Mouse (Mus musculus): ENCODE results near the gene Creld2. TPM values are rescaled to one million over a fixed set of nuclear protein-coding genes. Genes with fewer than 3 reads are reported as not detected.
A peak's percentile ranks its signal among the peaks of the same experiment; 100 is the strongest.

Gene Creld2
- total RNA-seq, 2 experiments from 2014 or later: 21.4 to 26.5 TPM

- Histone ChIP-seq H3K4me3 (no peak overlapping the region), H3K27ac (no peak overlapping the region)
- no peak for DNase-seq (ENCODE audit: low spot score in 2 of 2)
- TF ChIP-seq CTCF (conservative IDR thresholded peaks at IDR 0.05): peak; percentile 63
Measured at GRCm38 (mm10) chr15:88814411-88815047, 4.9 kb upstream of the Creld2 start.

GRCm38 (mm10) chr15:88815196-88815700 lies 4.2 kb upstream of the Creld2 start:
- H3K4me3 ChIP-seq: no peak overlapping the region
- TF ChIP-seq CTCF (conservative IDR thresholded peaks at IDR 0.05): no peak
- no peak for DNase-seq (ENCODE audit: low spot score in 2 of 2)
- no peak overlapping the region for H3K27ac ChIP-seq

GRCm38 (mm10) chr15:88819906-88820303 lies 459 bp downstream of the Creld2 start:
- TF ChIP-seq CTCF (conservative IDR thresholded peaks at IDR 0.05): no peak
- Histone ChIP-seq H3K27ac (peak overlapping the region; percentile 62), H3K4me3 (peak overlapping the region; percentile 92)
- DNase-seq (ENCODE audit: low spot score in 2 of 2): no peak

GRCm38 (mm10) chr15:88821403-88821802 lies 2.0 kb downstream of the Creld2 start:
- no peak for TF ChIP-seq CTCF (conservative IDR thresholded peaks at IDR 0.05)
- no peak overlapping the region for H3K27ac ChIP-seq
- no peak for DNase-seq (ENCODE audit: low spot score in 2 of 2)

GRCm38 (mm10) chr15:88822513-88822912 lies 3.1 kb downstream of the Creld2 start:
- TF ChIP-seq CTCF (conservative IDR thresholded peaks at IDR 0.05): no peak
- H3K27ac ChIP-seq: no peak overlapping the region

More at GRCm38 (mm10) chr15:88821403-88821802, 2.0 kb downstream of the Creld2 start:
- no peak overlapping the region for H3K4me3 ChIP-seq

GRCm38 (mm10) chr15:88823376-88823775 lies 3.9 kb downstream of the Creld2 start:
- Histone ChIP-seq H3K4me3 (no peak overlapping the region), H3K27ac (no peak overlapping the region)
- TF ChIP-seq CTCF (conservative IDR thresholded peaks at IDR 0.05): no peak
- no peak for DNase-seq (ENCODE audit: low spot score in 2 of 2)

More at GRCm38 (mm10) chr15:88822513-88822912, 3.1 kb downstream of the Creld2 start:
- H3K4me3 ChIP-seq: no peak overlapping the region
- DNase-seq (ENCODE audit: low spot score in 2 of 2): no peak

GRCm38 (mm10) chr15:88827466-88827865 lies 8.0 kb downstream of the Creld2 start:
- no peak for DNase-seq (ENCODE audit: low spot score in 2 of 2)
- TF ChIP-seq CTCF (conservative IDR thresholded peaks at IDR 0.05): no peak
- Histone ChIP-seq H3K4me3 (no peak overlapping the region), H3K27ac (no peak overlapping the region)

GRCm38 (mm10) chr15:88827991-88828799 lies 8.7 kb downstream of the Creld2 start:
- TF ChIP-seq CTCF (conservative IDR thresholded peaks at IDR 0.05): peak; percentile 53
- DNase-seq (ENCODE audit: low spot score in 2 of 2): peak in 1 of 2 experiments; percentile 47
- Histone ChIP-seq H3K4me3 (no peak overlapping the region), H3K27ac (no peak overlapping the region)

- peak; percentile 70 for TF ChIP-seq CTCF (conservative IDR thresholded peaks at IDR 0.05)
- no peak overlapping the region for H3K27ac ChIP-seq
- no peak overlapping the region for H3K4me3 ChIP-seq
- DNase-seq (ENCODE audit: low spot score in 2 of 2): peak; percentile 82 to 90
Measured at GRCm38 (mm10) chr15:88828800-88829705, 9.6 kb downstream of the Creld2 start.

- H3K27ac ChIP-seq: no peak overlapping the region
- no peak for DNase-seq (ENCODE audit: low spot score in 2 of 2)
- TF ChIP-seq CTCF (conservative IDR thresholded peaks at IDR 0.05): peak; percentile 32
- H3K4me3 ChIP-seq: no peak overlapping the region
Measured at GRCm38 (mm10) chr15:88829791-88830440, 10.5 kb downstream of the Creld2 start.

- Histone ChIP-seq H3K4me3 (no peak overlapping the region), H3K27ac (no peak overlapping the region)
- DNase-seq (ENCODE audit: low spot score in 2 of 2): no peak
- no peak for TF ChIP-seq CTCF (conservative IDR thresholded peaks at IDR 0.05)
Measured at GRCm38 (mm10) chr15:88830696-88831095, 11.2 kb downstream of the Creld2 start.

GRCm38 (mm10) chr15:88831482-88831881 lies 12.0 kb downstream of the Creld2 start:
- H3K27ac ChIP-seq: no peak overlapping the region
- H3K4me3 ChIP-seq: no peak overlapping the region
- no peak for TF ChIP-seq CTCF (conservative IDR thresholded peaks at IDR 0.05)
- DNase-seq (ENCODE audit: low spot score in 2 of 2): no peak

All from layer of hippocampus, adult 2 months (tissue).